Mouse (Mus musculus): ENCODE measurements around the gene Phf3.

DNA sequence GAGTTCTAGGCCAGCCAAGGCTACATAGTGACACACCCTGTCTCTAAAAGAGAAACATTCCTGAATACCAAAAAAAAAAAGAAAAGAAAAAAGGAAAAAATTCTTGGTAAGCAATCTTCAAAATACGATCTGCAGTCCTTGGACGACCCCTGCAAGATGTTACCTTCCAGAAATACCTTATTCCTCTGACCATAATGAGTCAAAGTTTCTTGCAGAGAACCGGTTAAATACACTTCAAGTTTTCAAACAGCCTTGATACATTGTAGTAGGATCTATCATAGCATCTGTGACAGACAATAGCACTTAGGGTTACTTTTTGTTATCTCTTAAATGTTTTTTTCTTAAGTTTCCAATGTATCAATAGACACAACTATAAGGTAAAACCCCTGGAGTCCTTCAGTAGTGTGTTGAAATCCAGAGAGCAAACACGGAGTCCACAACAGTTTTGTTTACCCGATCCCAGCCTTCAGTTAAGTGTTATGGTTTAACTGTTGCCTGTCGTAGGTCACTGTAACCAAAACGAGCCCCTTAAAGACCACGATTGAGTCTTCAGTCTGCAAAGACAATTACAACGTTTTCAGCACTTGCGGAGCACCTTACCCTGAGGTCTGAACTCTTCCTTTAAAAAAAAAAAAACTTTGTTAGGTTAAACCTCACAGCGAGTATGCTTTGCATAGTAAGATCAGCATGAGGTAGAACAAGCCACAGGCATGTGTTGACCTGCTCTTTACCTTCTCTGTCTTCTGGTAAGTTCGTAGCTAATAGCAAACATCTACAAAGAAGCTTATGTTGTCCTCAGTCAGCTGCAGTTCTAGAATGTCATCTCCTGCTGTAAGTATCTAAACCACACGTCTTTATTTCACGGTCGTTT lies 775 bp upstream of the Phf3 start:
- TF ChIP-seq CTCF (IDR thresholded peaks at IDR 0.05; ENCODE audit: low read depth) (no peak), EP300 (IDR thresholded peaks at IDR 0.05; ENCODE audit: low read depth) (no peak)

Data from liver, postnatal 0 days (tissue).